Mouse (Mus musculus): ENCODE results near the gene Rpl29. TPM values are rescaled to one million over a fixed set of nuclear protein-coding genes. Genes with fewer than 3 reads are reported as not detected.
A peak's percentile ranks its signal among the peaks of the same experiment; 100 is the strongest.

The Rpl29 gene
- polyA plus RNA-seq, 1 experiment from 2014 or later, result 931 TPM

DNA sequence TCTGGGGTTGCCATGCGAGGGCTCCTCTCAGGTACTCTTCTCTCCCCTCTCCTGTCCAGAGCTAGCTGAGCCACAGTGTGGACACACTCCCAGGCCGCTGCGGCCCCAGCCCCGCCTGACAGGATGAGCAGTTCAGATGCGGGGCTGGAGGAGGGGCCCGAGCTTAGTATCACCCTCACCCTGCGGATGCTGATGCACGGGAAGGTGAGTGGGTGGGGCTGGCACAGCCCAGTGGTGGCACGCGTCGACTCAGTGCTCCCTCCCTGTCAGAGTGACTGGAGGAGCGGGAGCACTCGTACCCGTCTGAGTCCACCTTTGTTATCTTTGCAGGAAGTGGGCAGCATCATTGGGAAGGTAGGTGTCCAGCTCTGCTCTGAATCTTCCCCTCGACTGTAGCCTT, 30.7 kb downstream of the Rpl29 start:
- 75% methylated on average over 15 of the region's 15 CpGs for WGBS
- no peak overlapping the region for H3K4me3 ChIP-seq (ENCODE audit: low read length)
- H3K27ac ChIP-seq (ENCODE audit: low read length), result no peak overlapping the region
- no peak for ATAC-seq
- H3K9ac ChIP-seq (ENCODE audit: low read depth, low read length), result no peak overlapping the region
- no peak overlapping the region for H3K4me2 ChIP-seq (ENCODE audit: low read depth, low read length)
- peaks cover 10% of the 10 kb centered on the region; the same call in 1 of the 2 replicates for H3K27me3 ChIP-seq (replicated peaks; ENCODE audit: control insufficient read depth, insufficient read depth, low read length)
- no peaks in the 10 kb centered on the region for H3K9me3 ChIP-seq (ENCODE audit: control insufficient read depth, low read length)
- H3K4me1 ChIP-seq (ENCODE audit: control insufficient read depth, insufficient read depth, low read length), result peaks cover 33% of the 10 kb centered on the region
- no peaks in the 10 kb centered on the region for H3K36me3 ChIP-seq (ENCODE audit: control insufficient read depth, insufficient read depth, low read length)

DNA sequence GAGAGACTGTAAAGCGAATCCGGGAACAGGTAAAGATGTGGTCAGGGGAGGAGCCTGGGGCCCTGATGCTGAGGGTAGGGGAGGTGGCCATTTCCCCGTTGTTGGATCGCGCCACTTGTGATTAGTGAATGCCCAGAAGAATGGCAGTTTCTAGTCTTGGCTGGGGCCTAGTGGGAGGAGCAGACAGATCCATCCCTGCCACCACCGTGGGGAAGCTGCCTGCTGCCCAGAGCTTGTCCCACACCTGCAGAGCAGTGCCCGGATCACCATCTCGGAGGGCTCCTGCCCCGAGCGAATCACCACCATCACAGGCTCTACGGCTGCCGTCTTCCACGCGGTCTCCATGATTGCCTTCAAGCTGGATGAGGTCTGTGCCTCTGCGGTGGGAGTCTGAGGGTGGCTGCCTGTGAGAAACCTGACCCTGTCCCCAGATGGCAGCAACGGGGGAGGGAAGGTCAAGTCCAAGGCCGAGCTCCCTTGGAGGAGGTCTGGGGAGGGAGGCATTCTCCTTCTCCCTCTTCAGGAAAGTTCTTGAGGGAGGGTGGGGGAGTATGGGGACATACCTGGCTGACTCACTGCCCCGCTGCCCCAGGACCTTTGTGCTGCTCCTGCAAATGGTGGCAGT, 31.3 kb downstream of the Rpl29 start:
- Histone ChIP-seq H3K27ac (ENCODE audit: low read length) (no peak overlapping the region), H3K4me3 (ENCODE audit: low read length) (no peak overlapping the region), H3K27me3 (replicated peaks; ENCODE audit: control insufficient read depth, insufficient read depth, low read length) (peaks cover 15% of the 10 kb centered on the region), H3K9ac (ENCODE audit: low read depth, low read length) (no peak overlapping the region), H3K4me2 (ENCODE audit: low read depth, low read length) (no peak overlapping the region), H3K36me3 (ENCODE audit: control insufficient read depth, insufficient read depth, low read length) (no peaks in the 10 kb centered on the region), H3K4me1 (ENCODE audit: control insufficient read depth, insufficient read depth, low read length) (peaks cover 33% of the 10 kb centered on the region), H3K9me3 (ENCODE audit: control insufficient read depth, low read length) (no peaks in the 10 kb centered on the region)
- WGBS, result 79% methylated on average over 18 of the region's 18 CpGs
- ATAC-seq, result no peak

DNA sequence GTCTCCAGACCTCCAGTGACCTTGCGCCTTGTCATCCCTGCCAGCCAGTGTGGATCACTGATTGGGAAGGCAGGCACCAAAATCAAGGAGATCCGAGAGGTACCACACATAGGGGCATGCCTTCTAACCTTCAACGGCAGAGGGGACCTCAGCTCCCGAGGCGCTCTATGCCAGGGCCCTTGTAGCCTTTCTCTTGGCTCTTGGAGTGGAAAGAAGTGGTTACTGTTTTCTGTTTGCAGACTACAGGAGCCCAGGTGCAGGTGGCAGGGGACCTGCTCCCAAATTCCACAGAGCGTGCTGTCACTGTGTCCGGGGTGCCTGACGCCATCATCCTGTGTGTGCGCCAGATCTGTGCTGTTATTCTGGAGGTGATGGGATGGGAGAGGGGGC, 31.8 kb downstream of the Rpl29 start:
- Histone ChIP-seq H3K27me3 (replicated peaks; ENCODE audit: control insufficient read depth, insufficient read depth, low read length) (peaks cover 20% of the 10 kb centered on the region), H3K4me2 (ENCODE audit: low read depth, low read length) (no peak overlapping the region), H3K4me1 (ENCODE audit: control insufficient read depth, insufficient read depth, low read length) (peaks cover 30% of the 10 kb centered on the region), H3K9me3 (ENCODE audit: control insufficient read depth, low read length) (no peaks in the 10 kb centered on the region), H3K27ac (ENCODE audit: low read length) (no peak overlapping the region), H3K4me3 (ENCODE audit: low read length) (no peak overlapping the region), H3K9ac (ENCODE audit: low read depth, low read length) (no peak overlapping the region), H3K36me3 (ENCODE audit: control insufficient read depth, insufficient read depth, low read length) (no peaks in the 10 kb centered on the region)
- ATAC-seq, result no peak
- 89% methylated on average over 9 of the region's 9 CpGs for WGBS

DNA sequence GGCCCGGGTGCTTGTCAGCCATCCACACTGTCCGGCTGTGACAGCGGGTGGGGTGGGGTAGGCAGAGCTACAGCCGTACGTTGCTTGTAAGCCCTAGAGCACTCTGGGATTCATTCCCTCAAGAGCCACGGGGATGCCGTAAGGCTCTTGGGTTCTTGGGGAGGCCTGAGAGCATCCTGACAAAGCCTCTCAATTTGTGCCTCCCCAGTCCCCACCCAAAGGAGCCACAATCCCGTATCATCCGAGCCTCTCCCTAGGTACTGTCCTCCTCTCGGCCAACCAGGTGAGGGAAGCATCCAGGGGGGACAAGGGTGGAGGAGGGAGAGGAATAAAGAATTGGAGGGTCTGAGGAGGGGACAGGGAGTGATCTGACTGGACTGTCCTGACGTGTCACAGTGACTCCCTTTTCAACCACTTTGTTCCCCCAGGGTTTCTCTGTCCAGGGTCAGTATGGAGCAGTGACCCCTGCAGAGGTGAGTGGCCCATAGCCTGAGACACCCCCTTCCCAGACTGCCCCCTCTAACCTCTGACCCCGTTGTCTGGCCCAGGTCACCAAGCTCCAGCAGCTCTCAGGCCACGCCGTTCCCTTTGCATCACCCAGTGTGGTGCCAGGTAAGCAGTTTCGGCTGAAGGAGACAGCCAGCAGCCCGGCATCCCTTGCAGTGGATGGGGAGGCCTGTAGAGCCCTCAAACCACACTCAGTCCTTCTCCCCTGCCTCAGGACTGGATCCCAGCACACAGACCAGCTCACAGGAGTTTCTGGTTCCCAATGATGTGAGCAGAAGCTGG, 32.6 kb downstream of the Rpl29 start:
- no peak overlapping the region for H3K9ac ChIP-seq (ENCODE audit: low read depth, low read length)
- H3K36me3 ChIP-seq (ENCODE audit: control insufficient read depth, insufficient read depth, low read length), result no peaks in the 10 kb centered on the region
- peaks cover 22% of the 10 kb centered on the region for H3K4me1 ChIP-seq (ENCODE audit: control insufficient read depth, insufficient read depth, low read length)
- 88% methylated on average over 16 of the region's 16 CpGs for WGBS
- H3K9me3 ChIP-seq (ENCODE audit: control insufficient read depth, low read length), result no peaks in the 10 kb centered on the region
- no peak for ATAC-seq
- H3K27me3 ChIP-seq (replicated peaks; ENCODE audit: control insufficient read depth, insufficient read depth, low read length), result peaks cover 21% of the 10 kb centered on the region
- H3K4me2 ChIP-seq (ENCODE audit: low read depth, low read length), result no peak overlapping the region
- H3K27ac ChIP-seq (ENCODE audit: low read length), result no peak overlapping the region
- no peak overlapping the region for H3K4me3 ChIP-seq (ENCODE audit: low read length)

DNA sequence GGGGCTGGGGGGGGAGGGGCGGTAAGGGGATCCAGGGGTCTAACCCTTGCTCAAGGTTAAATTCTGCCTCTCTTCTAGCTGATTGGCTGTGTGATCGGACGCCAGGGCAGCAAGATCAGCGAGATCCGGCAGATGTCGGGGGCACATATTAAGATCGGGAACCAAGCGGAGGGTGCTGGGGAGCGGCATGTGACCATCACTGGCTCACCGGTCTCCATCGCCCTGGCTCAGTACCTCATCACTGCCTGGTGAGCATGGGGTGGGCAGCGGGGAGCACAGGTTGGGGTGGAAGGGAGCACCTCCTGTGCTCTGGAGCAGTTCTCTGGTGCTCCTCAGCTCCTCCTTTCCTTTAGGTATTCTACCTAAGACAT, 33.2 kb downstream of the Rpl29 start:
- no peak overlapping the region for H3K4me3 ChIP-seq (ENCODE audit: low read length)
- H3K9ac ChIP-seq (ENCODE audit: low read depth, low read length), result no peak overlapping the region
- H3K36me3 ChIP-seq (ENCODE audit: control insufficient read depth, insufficient read depth, low read length), result no peaks in the 10 kb centered on the region
- H3K4me1 ChIP-seq (ENCODE audit: control insufficient read depth, insufficient read depth, low read length), result peaks cover 16% of the 10 kb centered on the region
- H3K9me3 ChIP-seq (ENCODE audit: control insufficient read depth, low read length), result no peaks in the 10 kb centered on the region
- 94% methylated on average over 12 of the region's 12 CpGs for WGBS
- no peak overlapping the region for H3K4me2 ChIP-seq (ENCODE audit: low read depth, low read length)
- ATAC-seq, result no peak
- H3K27me3 ChIP-seq (replicated peaks; ENCODE audit: control insufficient read depth, insufficient read depth, low read length), result peaks cover 21% of the 10 kb centered on the region
- H3K27ac ChIP-seq (ENCODE audit: low read length), result no peak overlapping the region

DNA sequence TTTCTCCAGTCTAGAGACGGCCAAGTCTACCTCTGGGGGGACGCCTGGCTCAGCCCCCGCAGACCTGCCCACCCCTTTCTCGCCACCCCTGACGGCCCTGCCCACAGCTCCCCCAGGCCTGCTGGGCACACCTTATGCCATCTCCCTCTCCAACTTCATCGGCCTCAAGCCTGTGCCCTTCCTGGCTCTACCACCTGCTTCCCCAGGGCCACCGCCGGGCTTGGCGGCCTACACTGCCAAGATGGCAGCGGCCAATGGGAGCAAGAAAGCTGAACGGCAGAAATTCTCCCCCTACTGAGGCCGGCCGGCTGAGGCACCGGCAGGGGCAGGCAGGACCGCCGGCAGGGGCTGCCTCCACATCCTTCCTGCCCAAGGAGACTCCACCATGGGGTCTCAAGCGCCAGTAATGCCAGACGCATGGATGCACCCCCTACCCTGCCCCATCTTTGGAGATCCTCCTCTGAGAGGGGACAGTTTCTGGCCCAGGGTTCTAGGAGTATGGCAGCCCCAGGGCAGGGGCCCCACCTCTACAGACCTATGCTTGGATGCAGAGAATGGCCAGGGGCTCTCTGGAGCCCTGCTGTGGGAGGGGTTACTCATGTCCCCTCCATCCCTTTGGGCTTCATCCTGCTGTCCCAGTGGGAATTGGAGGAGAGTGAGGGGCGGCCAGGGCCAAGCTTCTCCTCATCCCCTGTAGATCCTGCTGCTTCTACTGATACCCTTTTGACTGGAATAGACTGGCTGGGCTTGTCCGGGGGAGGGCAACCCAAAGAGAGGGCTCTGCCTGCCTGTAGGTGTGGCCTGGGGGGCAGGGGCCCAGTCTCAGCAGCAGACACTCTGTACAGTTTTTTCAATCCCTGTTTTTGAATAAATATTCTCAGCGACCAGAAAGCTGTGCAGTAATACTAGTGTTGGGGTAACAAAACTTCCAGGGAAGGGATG, 34.1 kb downstream of the Rpl29 start:
- no peak overlapping the region for H3K27ac ChIP-seq (ENCODE audit: low read length)
- no peak overlapping the region for H3K4me2 ChIP-seq (ENCODE audit: low read depth, low read length)
- no peaks in the 10 kb centered on the region for H3K36me3 ChIP-seq (ENCODE audit: control insufficient read depth, insufficient read depth, low read length)
- H3K27me3 ChIP-seq (replicated peaks; ENCODE audit: control insufficient read depth, insufficient read depth, low read length), result peaks cover 21% of the 10 kb centered on the region
- H3K4me1 ChIP-seq (ENCODE audit: control insufficient read depth, insufficient read depth, low read length), result peaks cover 15% of the 10 kb centered on the region
- ATAC-seq, result no peak
- no peak overlapping the region for H3K4me3 ChIP-seq (ENCODE audit: low read length)
- no peak overlapping the region for H3K9ac ChIP-seq (ENCODE audit: low read depth, low read length)
- 85% methylated on average over 21 of the region's 21 CpGs for WGBS
- H3K9me3 ChIP-seq (ENCODE audit: control insufficient read depth, low read length), result no peaks in the 10 kb centered on the region

DNA sequence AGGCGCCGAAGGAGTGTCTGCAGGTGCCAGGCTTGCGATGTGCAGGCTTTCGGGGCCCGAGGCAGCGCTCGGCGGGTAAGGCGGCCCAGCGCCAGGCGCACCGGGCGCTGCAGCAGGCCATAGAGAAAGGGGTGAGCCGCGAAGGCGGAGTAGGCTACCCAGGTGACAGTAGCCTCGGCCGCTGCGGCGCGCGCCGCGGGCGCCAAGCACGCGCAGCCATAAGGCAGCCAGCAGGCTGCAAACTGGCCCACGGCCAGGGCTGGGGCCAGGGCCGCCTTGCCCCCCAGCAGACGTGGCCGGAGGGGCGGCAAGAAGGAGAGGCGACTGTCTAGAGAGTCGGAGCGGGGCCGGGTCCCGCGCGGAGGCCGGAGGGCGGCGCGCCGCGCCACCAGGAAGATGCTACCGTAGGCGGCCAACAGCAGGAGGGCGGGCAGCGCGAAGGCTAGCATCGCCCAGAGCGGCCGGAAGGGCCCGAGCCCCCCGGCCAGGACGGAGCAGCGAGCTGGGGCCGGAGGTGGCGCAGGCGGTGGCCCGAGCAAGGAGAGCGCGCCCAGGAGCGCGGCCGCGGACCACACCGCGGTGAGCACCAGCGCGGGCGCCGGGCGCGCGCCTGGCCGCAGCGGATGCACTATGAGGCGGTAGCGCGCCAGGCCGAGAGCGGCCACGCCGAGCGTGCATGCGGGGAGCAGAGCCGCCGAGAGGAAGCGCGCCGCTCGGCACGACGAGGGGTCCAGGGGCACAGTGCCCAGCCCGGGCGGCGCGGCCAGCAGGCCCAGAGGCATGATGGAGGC, 35.7 kb downstream of the Rpl29 start:
- ATAC-seq, result peak; percentile 65
- Histone ChIP-seq H3K4me1 (ENCODE audit: control insufficient read depth, insufficient read depth, low read length) (peaks cover 15% of the 10 kb centered on the region), H3K27ac (ENCODE audit: low read length) (no peak overlapping the region; the same call in 1 of the 2 replicates), H3K9me3 (ENCODE audit: control insufficient read depth, low read length) (no peaks in the 10 kb centered on the region), H3K9ac (ENCODE audit: low read depth, low read length) (peak overlapping the region; percentile 72), H3K36me3 (ENCODE audit: control insufficient read depth, insufficient read depth, low read length) (no peaks in the 10 kb centered on the region), H3K4me2 (ENCODE audit: low read depth, low read length) (peak overlapping the region; percentile 98), H3K27me3 (replicated peaks; ENCODE audit: control insufficient read depth, insufficient read depth, low read length) (peaks cover 21% of the 10 kb centered on the region), H3K4me3 (ENCODE audit: low read length) (peak overlapping the region; percentile 67)
- WGBS, result 2% methylated on average over 97 of the region's 99 CpGs

DNA sequence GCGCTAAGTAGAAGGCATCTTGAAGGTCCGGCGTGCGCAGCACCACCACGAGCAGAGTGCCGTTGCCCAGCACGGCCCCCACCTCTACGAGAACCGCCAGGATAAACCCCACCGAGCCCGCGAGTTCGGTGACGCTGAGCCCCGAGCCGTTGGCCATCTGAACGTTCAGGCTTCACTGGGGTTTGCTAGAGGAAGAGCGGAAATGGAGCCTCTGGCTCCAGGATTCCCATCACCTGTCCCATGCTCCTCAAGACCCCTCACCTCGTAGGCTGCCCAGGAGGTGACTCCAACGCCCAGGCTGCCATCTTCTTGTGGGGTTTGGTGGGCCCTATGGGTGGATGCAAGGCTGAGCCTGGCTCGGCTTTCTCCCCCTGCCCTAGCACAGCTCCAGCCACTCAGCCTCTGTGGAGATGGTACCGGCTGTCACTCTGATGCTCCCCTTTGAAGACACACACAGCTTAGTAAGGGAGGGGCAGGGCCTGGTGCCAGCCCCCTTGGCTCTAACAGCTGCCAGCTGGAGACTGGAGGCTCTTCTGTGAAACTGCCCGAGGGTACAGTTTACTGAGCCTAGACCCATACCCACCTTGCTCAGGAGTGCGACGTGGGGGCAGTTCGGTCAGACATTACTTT, 36.4 kb downstream of the Rpl29 start, which contains the start of gene Gpr62:
Gpr62 (minus strand) TSS at position 368 of the 630 bp plus-strand sequence.
- H3K4me2 ChIP-seq (ENCODE audit: low read depth, low read length), result peak within 1 kb of the TSS; percentile 98
- H3K9me3 ChIP-seq (ENCODE audit: control insufficient read depth, low read length), result no peaks in the 10 kb centered on the region
- peaks cover 15% of the 10 kb centered on the region for H3K4me1 ChIP-seq (ENCODE audit: control insufficient read depth, insufficient read depth, low read length)
- 32% methylated on average over 26 of the region's 26 CpGs for WGBS
- peak within 1 kb of the TSS; percentile 67 for H3K4me3 ChIP-seq (ENCODE audit: low read length)
- peak within 1 kb of the TSS; percentile 72 for H3K9ac ChIP-seq (ENCODE audit: low read depth, low read length)
- H3K27ac ChIP-seq (ENCODE audit: low read length), result no peak within 1 kb of the TSS; the same call in 1 of the 2 replicates
- peaks cover 21% of the 10 kb centered on the region for H3K27me3 ChIP-seq (replicated peaks; ENCODE audit: control insufficient read depth, insufficient read depth, low read length)
- ATAC-seq, result no peak
- H3K36me3 ChIP-seq (ENCODE audit: control insufficient read depth, insufficient read depth, low read length), result no peaks in the 10 kb centered on the region
